Mouse (Mus musculus): Measurements from ENCODE around the gene Dlgap1.

GRCm38 (mm10) chr17:70836820-70837219, 867.9 kb downstream of the Dlgap1 start:
- TF ChIP-seq CTCF (IDR thresholded peaks at IDR 0.05; ENCODE audit: extremely low read depth, insufficient read depth, low read length) (no peak), POLR2A (IDR thresholded peaks at IDR 0.05; ENCODE audit: extremely low read depth, insufficient read depth, low read length) (no peak)
